Mouse (Mus musculus) gastrocnemius, postnatal 4 days (tissue): ENCODE data around the gene Mtus2. TPM values are rescaled to one million over a fixed set of nuclear protein-coding genes. Genes with fewer than 3 reads are reported as not detected.
"Not testable (repeated sequence)": the region's sequence is repeated elsewhere in the genome, so short reads cannot be mapped to it uniquely, and the experiment has no call there.

Experiments
- DNase-seq, 2 experiments: peaks; one replicate each; pipeline ENCODE4 v3.0.0; 2021 to 2022; ENCODE audit warnings: low spot score in 2 of 2, mixed read lengths in 2 of 2
- total RNA-seq, 2 experiments: library from RNA; stranded (reverse); gene quantifications; 2 replicates each; pipeline ENCODE4 v1.2.3; 2021

Gene Mtus2
- total RNA-seq, 2 experiments from 2014 or later = 2.6 TPM

- no peak for DNase-seq
Measured at GRCm38 (mm10) chr5:148107890-148108289, 150.8 kb downstream of the Mtus2 start.

GRCm38 (mm10) chr5:148108314-148108713, 151.2 kb downstream of the Mtus2 start:
- no peak for DNase-seq

GRCm38 (mm10) chr5:148115207-148115817, 158.2 kb downstream of the Mtus2 start:
- DNase-seq = no peak

GRCm38 (mm10) chr5:148124354-148124753, 167.2 kb downstream of the Mtus2 start:
- DNase-seq = no peak

- peak in 1 of 2 experiments; percentile 37 for DNase-seq
Measured at GRCm38 (mm10) chr5:148130691-148131457, 173.8 kb downstream of the Mtus2 start.

DNA sequence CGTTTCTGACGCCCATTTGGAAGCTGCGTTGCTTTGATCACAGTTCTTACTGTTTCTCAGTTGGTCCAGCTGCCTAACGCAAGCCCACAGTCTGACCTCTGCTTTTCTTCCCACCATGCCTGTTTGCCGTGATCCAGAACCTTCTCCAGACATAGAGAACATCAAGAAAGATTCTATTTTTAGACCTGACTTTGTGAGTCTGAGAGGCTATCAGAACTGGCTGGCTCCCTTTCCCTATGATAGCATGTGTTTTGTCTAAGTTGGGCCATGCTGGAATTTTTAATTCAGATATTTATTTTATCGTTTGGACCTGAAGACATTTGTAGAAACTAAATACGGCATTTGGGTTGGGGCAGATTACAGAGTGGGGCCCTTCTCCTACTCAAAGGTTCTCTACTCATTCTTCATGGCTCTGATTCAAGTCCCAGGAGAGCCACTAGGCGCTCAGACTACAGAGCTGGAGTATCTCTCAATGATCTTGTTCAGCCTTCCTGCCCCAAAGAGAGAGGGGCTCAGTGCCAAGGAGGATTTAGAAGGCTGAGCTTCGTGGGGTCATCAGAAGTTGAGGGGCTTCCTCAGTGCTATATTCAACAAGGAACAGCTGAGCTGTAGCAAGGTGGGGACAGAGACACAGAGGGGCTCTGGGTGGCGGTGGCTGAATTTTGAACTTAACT, 174.5 kb downstream of the Mtus2 start:
- DNase-seq = peak in 1 of 2 experiments; percentile 43

DNA sequence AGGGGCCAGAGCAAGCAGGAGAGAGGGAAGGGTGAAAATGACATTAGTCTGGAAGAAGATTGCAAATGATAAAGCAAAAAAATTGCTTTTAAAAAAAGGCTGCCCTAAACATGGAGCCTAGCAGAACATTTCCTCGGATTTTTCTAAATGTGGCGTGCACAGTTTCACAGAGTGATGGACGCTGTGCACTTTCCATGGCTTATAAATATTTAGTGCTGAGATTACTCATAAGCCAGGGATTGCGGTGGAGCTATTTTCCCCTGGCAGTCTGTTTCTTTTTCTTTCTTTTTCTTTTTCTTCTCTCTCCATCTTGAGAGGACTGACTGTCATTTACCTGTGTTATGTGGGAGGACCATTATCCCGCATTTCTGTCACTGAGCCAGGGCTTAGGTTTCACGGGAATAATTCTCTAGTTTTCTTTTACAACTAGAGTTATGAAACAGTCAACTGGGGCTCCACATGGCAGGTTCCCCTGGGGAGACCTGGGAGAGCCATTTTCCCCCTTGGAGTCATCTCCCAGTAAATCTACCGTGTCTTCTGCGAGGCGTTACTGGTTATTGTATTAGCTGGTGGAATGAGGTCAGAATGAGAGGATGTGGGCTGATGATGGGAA, 176.4 kb downstream of the Mtus2 start:
- DNase-seq = no peak

GRCm38 (mm10) chr5:148141662-148142061, 184.5 kb downstream of the Mtus2 start:
- DNase-seq = no peak

- no peak for DNase-seq
Measured at GRCm38 (mm10) chr5:148146200-148146823, 189.2 kb downstream of the Mtus2 start.

DNA sequence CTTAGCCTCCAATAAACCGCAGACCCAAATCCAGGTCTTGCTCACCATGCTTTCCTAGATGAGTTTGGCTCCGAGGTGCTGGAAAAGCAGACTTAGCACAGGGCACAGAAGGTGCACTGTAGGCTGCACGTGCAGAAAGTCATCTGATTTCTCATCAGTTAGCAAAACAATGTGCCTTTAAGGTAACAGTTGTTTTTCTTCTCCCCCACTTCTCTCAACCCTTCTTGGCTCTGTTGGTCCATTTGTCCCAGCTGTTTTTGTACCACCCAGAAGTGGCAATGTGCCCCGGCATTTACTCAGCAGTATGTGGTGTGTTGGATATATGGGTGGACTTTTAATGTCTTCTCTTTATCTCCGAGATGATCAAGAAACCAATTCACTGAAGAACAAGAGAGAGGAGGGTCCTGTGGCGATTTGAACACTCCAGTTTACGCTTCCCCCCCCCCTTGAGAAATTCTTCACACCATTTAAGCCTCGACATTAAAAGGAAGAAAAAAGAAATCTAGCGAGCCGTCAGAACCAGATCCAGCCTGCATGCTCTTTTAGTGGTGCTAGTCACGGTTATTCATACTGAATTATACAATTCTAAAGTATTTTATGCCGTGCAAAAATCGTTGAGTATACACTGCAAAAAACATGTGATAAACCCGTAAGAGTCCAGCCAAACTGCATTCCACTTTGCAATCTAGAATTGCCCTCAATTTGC, 194.9 kb downstream of the Mtus2 start:
- DNase-seq = peak in 1 of 2 experiments; percentile 22

DNA sequence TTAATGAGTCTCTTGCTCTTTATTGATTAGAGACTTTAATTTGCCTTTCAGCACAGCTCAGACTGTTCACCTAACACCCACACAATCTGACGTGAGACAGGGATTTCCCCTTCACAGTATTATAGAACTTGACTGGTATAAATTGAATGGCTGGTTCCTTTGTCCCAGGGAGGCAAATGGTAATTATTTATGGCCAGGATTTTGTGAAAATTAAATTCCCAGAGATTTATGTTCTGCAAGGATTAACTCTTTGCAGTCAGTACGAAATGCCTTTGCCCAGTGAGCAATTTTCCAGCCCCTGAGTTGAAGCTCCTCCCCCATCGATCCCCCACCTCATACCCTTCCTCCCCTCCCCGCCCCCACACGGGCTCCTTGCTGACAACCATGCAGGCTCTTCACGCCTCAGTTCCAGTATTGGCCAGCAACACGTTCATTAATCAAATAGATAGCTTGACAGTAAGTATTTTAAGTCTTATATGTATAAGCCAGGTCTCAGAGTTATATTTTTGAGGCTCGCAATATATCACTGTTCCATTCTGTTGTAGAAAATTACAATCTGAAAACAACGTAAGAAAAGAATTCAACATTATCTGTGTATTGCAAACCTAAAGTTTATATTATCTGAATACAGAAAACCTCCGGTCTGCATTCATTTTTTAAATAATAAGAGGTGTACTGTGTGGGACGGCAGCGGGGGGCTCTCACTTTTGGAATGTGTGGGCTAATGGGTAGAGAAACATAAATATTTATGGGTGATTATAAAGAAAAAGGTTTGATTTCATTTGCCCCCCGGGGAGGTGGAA, 195.7 kb downstream of the Mtus2 start:
- no peak for DNase-seq

GRCm38 (mm10) chr5:148153403-148153713, 196.2 kb downstream of the Mtus2 start:
- no peak for DNase-seq

GRCm38 (mm10) chr5:148154727-148155126, 197.6 kb downstream of the Mtus2 start:
- no peak for DNase-seq

GRCm38 (mm10) chr5:148159328-148159727, 202.2 kb downstream of the Mtus2 start:
- no peak for DNase-seq

DNA sequence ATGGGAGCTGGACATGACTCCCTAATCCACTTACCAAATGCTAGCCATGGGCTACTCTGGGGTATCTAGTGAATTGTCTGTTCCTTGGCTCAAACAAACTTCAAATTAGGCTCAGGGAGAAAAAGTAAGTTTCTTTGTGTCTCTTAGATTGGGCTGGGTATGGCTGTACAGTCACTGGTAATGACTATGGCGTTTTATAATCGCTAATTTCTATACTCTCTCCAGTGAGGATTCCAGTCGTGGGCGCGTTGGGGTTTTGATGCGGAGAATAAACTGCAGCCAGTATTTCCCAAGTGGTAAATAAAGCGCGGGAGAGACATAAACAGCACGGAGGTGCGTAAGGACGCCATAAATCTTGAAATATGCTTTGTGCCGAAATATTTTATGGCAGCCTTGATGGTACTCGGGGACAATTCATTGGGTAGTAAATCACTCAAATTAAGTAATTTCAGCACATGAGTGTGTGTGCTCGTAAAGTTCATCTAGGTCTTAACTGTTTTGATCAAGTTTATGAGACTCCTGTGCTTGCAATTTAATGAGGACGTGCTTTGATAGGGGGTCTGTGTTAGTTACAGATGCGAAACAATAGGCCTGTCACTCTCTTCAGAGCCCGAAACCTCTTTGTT, 203.5 kb downstream of the Mtus2 start:
- no peak for DNase-seq

GRCm38 (mm10) chr5:148165111-148165510, 208.0 kb downstream of the Mtus2 start:
- DNase-seq = no peak

GRCm38 (mm10) chr5:148175091-148175490, 218.0 kb downstream of the Mtus2 start:
- DNase-seq = no peak

GRCm38 (mm10) chr5:148175742-148176426, 218.8 kb downstream of the Mtus2 start:
- DNase-seq = no peak

- DNase-seq = not testable (repeated sequence)
Measured at GRCm38 (mm10) chr5:148176539-148176938, 219.4 kb downstream of the Mtus2 start.
